In the genomic region with DNA sequence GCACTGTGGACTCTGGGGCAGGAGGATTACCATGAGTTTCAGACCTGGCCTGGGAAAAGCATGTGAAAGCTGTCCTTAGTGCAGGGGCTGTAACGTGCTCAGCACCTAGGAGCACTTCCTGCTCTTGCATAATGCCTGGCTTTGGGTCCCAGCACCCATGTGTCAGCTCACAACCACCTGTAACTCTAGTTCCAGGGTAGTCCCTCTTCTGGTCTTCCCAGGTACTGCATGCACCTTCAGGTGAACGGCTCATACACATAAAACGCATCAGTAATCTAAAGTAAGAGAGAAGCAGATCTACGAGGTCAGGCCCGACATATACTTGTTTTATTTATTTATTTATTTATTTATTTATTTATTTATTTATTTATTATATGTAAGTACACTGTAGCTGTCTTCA, we compare ENCODE assay signal across 11 mouse cellular contexts. TPM values are rescaled to one million over a fixed set of nuclear protein-coding genes. Genes with fewer than 3 reads are reported as not detected.
DNase-seq lines count a peak whose midpoint lies in the region; ATAC-seq and TF ChIP-seq lines count a peak whose summit lies in the region.
"Had no signal": no experiment of that assay in that cellular context is flagged by ENCODE, and none has a peak within 500 bp of the region (broad histone marks: within the 10 kb centered on the region; RNA-seq: fewer than 3 reads in every experiment).

No protein-coding gene starts in this region.

- no peak overlapping the region for H3K4me3 ChIP-seq in liver, adult 2 months (ENCODE audit: insufficient read depth, low read depth, low read length)

- DNase-seq in cerebellum, postnatal 36 days: peak; percentile 13 to 14
- no peak for DNase-seq in cerebellum, adult 18-20 months
- DNase-seq in spleen, adult 12 weeks (ENCODE audit: low spot score): peak; percentile 13
- DNase-seq in spleen, postnatal 36 days (ENCODE audit: low spot score in 2 of 2): no peak
- DNase-seq in liver, adult 2 months (ENCODE audit: extremely low read depth, low read depth, low spot score): peak; percentile 22
- peak; percentile 56 for DNase-seq in thymus, postnatal 4 days
- no peak for DNase-seq in gastrocnemius, postnatal 10 days
- DNase-seq: heart, postnatal 36 days had no signal

- H3K4me1 ChIP-seq in liver, adult 2 months (ENCODE audit: control insufficient read depth, insufficient read depth, low read length): no peaks in the 10 kb centered on the region

- no peaks in the 10 kb centered on the region for H3K27me3 ChIP-seq in liver, adult 2 months (ENCODE audit: control insufficient read depth, insufficient read depth, low read length)
- H3K27me3 ChIP-seq: Patski had no signal

- peak; percentile 54 for TF ChIP-seq CTCF in liver, adult 2 months (IDR thresholded peaks at IDR 0.05; ENCODE audit: low read depth, low read length)

- peaks cover 34% of the 10 kb centered on the region for H3K36me3 ChIP-seq in liver, adult 2 months (ENCODE audit: control insufficient read depth, insufficient read depth, low read length)

- no peak overlapping the region for H3K9ac ChIP-seq in liver, adult 2 months (ENCODE audit: low read depth, low read length)

- no peak for TF ChIP-seq POLR2A in liver, adult 2 months (IDR thresholded peaks at IDR 0.05; ENCODE audit: extremely low read depth, insufficient read depth, low read length)

- H3K27ac ChIP-seq in liver, adult 2 months (replicated peaks; ENCODE audit: insufficient read depth, low read depth, low read length): no peak overlapping the region

- no peak for ATAC-seq in activated CD4-positive, CD25-positive, alpha-beta regulatory T cell, adult 4 months
- ATAC-seq: Patski had no signal

- WGBS in liver, adult 2 months: 90% methylated on average over 5 of the region's 5 CpGs

- 0 out of 2 replicates have a peak, but pooled peaks cover 5% of the 10 kb centered on the region for H3K79me2 ChIP-seq in liver, adult 2 months (ENCODE audit: control insufficient read depth, insufficient read depth, low read length)

RNA-seq across cellular contexts. Expression of a gene that starts 10.8 kb away (rescaled TPM):
- 2.5 and 2.8 TPM in 2 replicates for total RNA-seq in liver, adult 2 months (2014; rRNA removed)
- 0.85 and 1.4 TPM in 2 replicates for polyA plus RNA-seq in liver, adult 2 months (2012; rRNA removed)
- 1 to 10 TPM; 2.3 to 3.7 TPM for total RNA-seq in gastrocnemius, postnatal 10 days (2021)
- polyA plus RNA-seq in activated CD4-positive, CD25-positive, alpha-beta regulatory T cell, adult 4 months (2017; shearing (Covaris generic)): 1 to 10 TPM in 1 of 2 experiments, under 1 TPM in 1; 0.54 to 1.4 TPM

RNA-seq across cellular contexts. Expression of a gene that starts 10.8 kb away (rescaled TPM):
- 0.09 TPM in 1 of 2 replicates, not detected in the other for total RNA-seq in liver, adult 2 months (2014; rRNA removed)
- polyA plus RNA-seq in liver, adult 2 months (2012; rRNA removed): not detected in 2 replicates
- not detected for total RNA-seq in gastrocnemius, postnatal 10 days (2021)
- polyA plus RNA-seq in activated CD4-positive, CD25-positive, alpha-beta regulatory T cell, adult 4 months (2017; shearing (Covaris generic)): not detected
- total RNA-seq: heart, postnatal 36 days had no signal
- polyA plus RNA-seq: embryonic facial prominence, embryonic 14.5 days had no signal

RNA-seq across cellular contexts. Expression of a gene that starts 11.2 kb away (rescaled TPM):
- 39.0 and 40.1 TPM in 2 replicates for total RNA-seq in liver, adult 2 months (2014; rRNA removed)
- 16.8 and 21.7 TPM in 2 replicates for polyA plus RNA-seq in liver, adult 2 months (2012; rRNA removed)
- total RNA-seq in gastrocnemius, postnatal 10 days (2021): 10 to 100 TPM; 64.4 to 72.4 TPM
- polyA plus RNA-seq in activated CD4-positive, CD25-positive, alpha-beta regulatory T cell, adult 4 months (2017; shearing (Covaris generic)): 10 to 100 TPM; 23.4 to 26.0 TPM

RNA-seq across cellular contexts. Expression of a gene that starts 31.3 kb away (rescaled TPM):
- total RNA-seq in liver, adult 2 months (2014; rRNA removed): not detected in 2 replicates
- not detected in 2 replicates for polyA plus RNA-seq in liver, adult 2 months (2012; rRNA removed)
- not detected for total RNA-seq in gastrocnemius, postnatal 10 days (2021)
- polyA plus RNA-seq in activated CD4-positive, CD25-positive, alpha-beta regulatory T cell, adult 4 months (2017; shearing (Covaris generic)): not detected
- total RNA-seq: heart, postnatal 36 days had no signal
- polyA plus RNA-seq: embryonic facial prominence, embryonic 14.5 days had no signal

RNA-seq across cellular contexts. Expression of a gene that starts 59.1 kb away (rescaled TPM):
- total RNA-seq in liver, adult 2 months (2014; rRNA removed): 1,488 and 1,502 TPM in 2 replicates
- polyA plus RNA-seq in liver, adult 2 months (2012; rRNA removed): 3,750 and 4,351 TPM in 2 replicates
- total RNA-seq in gastrocnemius, postnatal 10 days (2021): 100 to 1,000 TPM; 117 to 123 TPM
- polyA plus RNA-seq in activated CD4-positive, CD25-positive, alpha-beta regulatory T cell, adult 4 months (2017; shearing (Covaris generic)): 10 to 100 TPM in 1 of 2 experiments, 1 to 10 TPM in 1; 7.1 to 11.2 TPM

Comparison
In these comparisons a context has a peak if more than half of its experiments do, and no peak if none do; other contexts are left out.
1. DNase-seq: peak in cerebellum, postnatal 36 days (2 of 2), spleen, adult 12 weeks (single experiment), liver, adult 2 months (single experiment) and thymus, postnatal 4 days (single experiment); none in cerebellum, adult 18-20 months (0 of 2), spleen, postnatal 36 days (0 of 2) and gastrocnemius, postnatal 10 days (single experiment).